Mouse (Mus musculus) thymus, postnatal 10 days (tissue): ENCODE measurements around the gene Tinagl1.

ENCODE experiments used
- DNase-seq, 2 experiments: peaks; one replicate each; pipeline ENCODE4 v3.0.0; 2021; ENCODE audit warnings: low spot score in 2 of 2

The Tinagl1 gene

DNA sequence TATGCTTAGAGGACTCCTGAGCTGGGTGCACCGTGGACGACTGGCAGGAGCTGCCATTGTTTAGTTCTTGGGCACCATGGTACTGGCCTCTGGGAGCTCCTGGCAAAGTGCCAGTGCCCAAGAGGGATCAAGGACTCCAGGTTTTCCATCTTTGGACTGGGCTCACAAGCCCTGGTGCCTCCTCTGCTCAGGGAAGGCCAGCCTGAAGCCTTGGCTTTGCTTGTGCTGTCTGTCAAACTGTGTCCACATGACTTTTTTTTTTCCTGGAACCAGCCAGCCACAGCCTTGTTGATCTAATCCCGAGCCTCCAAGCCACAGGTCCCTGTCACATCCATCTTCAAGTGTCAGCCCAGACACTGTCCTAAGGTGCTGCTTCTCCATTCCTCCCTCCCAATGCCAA is 33.1 kb downstream of the Tinagl1 start:
- DNase-seq, result no peak

GRCm38 (mm10) chr4:130140992-130141402 is 33.9 kb downstream of the Tinagl1 start:
- DNase-seq, result no peak

DNA sequence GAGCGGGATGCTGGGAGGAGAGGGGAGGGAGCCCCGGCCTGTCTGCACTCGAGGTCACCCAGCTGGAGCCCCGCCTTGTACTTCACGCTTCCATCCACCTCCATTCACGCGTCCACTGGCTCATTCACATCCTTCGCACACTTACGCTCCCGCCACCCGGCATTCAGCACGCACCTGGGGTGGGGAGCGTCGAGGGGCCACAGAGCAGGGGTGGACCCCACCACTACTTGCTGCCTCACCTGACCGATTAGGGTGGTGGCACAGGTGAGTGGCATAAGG is 35.8 kb downstream of the Tinagl1 start, which contains the start of gene Hcrtr1:
Gene Hcrtr1 (minus strand): TSS at position 146 of the 279 bp plus-strand sequence.
- DNase-seq, result no peak

GRCm38 (mm10) chr4:130138441-130139213 is 36.3 kb downstream of the Tinagl1 start:
- DNase-seq, result peak in 1 of 2 experiments; percentile 62

DNA sequence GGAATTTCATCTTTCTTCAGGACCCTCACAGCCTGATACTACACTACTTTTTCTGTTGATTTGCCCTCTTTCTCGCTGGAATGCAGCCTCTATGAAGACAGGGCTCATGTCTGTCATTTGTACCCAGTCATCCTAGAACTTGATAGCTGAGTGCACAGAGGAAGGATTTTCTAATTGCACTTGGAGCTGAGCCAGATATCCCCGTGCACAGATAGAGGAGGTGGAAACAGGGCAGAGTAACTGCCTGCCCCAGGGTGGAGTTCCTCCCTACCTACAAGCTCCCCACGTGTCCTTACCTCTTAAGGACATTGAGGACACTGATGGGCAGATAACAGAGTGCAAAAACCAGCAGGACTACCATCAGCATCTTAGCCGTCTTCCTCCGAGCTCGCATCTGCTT is 41.5 kb downstream of the Tinagl1 start:
- DNase-seq, result no peak

- DNase-seq, result no peak
Observed at GRCm38 (mm10) chr4:130131448-130132105, 43.3 kb downstream of the Tinagl1 start.

DNA sequence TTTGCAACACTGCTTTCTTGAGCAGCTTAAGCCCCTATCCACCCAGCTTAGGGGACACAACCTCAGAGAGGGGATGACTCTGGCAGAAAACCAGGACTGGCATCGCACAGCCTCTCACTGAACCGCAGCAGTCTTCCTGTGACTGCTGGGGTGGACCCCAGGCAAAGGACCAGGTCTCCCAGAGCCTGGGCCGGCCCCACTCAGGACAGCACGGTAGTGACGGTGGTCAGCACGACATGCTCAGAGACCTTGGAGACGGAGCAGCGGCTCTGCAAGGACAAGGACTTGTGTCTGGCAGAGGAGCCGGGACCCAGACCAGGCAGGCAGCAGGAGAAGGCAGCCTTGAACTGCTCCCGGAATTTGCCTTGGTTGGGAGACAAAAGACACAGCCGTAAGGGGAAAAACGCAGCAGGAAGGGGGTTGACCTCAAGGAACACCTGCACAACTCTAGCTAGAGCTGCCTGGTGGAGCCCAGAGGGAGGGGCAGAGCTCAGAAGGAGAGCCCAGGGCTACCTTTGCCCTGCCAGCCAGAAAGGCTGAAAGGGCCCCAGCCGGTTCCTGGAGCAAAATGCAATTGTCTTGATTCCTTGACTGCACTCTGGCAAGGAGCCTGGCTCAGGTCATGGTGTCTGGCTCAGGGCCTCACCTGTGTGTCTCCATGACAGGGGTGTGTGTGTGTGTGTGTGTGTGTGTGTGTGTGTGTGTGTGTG is 44.1 kb downstream of the Tinagl1 start:
- no peak for DNase-seq

DNA sequence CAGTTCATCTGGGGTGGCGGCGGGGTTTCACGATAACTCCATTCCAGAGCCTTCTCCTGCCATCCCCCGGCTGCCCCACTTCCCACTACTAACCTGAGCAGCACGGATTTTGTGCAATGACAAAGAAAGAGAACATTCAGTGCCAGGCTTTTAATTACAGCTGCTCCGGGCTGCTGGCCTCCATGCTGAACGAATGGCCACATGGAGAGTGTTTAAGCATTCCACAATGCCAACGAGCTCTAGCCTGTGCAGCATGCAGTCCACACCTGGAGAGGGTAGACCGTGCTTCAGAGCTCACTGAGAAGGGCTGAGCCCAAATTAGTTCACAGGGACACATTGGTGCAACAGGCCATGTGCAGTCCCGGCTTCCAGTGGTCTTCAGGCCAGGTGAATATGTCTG is 44.8 kb downstream of the Tinagl1 start:
- no peak for DNase-seq

DNA sequence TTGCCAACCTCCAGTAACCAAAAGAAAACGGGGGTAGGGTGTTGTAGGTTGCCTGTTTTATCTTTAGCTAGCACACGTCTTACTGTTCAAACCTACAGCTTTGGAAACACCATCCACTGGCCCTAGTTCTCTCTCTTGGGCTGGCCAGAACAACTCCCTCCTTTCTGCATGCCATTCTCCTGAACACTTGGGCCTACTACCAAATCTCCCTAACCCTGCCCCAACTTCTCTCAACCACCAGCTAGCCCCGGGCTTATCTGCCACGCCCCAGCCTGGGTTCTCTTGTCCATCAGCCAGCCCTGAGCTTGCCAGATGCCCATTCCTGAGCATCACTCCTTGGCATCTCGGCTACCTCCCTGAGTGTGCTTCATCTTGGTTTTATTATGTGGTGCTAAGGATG is 46.0 kb downstream of the Tinagl1 start:
- DNase-seq, result no peak

DNA sequence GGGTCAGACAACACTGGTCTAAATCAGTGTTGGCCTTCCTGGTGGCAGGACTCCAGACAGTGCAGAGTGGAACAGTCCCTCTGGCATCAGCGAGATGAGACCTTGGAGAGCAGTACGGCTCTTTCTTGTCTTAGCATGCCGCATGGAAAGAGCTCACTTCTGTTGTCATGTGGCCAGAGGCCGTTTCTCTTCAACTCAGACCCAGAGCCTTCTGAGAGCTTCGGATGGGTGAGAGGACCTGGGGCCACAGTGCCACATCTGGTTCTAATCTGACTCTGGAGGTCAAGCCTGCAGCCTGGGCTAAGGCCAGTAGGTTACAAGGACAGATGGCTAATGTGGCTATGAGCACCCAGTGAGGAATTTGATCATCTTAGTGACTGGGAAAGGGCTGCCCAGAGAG is 49.0 kb downstream of the Tinagl1 start:
- DNase-seq, result no peak

DNA sequence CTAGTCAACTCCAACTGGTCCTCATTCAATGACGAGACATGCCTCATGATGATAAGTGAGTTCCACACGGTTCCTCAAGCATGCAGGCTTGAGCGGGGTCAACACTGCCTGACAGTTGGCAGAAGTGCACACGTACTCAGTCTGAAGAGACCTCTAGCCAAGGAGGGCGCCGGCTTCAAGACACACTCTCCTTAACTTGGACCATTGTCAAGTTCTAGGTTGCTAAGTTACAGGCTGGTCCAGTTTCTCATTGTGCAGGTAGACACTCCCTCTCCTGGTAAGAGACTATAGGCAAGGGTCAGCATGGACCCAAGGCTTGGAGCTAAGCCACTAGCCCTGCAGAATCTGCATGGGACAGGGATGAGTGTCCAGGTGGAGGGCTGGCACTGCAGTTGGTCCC is 49.8 kb downstream of the Tinagl1 start:
- no peak for DNase-seq

DNA sequence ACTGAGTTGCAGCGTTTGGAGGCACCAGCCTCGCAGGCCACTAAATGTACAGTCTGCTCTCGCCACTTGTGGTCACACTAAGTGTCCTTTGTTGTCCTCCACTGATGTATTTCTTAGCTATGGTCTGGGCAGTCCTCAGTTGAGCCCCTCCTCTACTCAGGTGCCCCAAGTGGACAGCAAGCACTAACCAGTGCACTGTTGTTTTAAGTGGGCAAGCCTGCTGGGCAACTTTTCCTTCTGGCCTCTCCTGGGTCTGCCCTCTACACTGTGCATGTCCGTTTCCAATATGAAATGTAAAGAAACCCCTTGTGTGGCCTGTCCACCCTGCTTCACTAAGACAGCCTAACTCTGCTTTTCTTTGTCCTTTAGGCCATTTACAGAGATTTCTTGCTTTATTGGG is 50.8 kb downstream of the Tinagl1 start:
- DNase-seq, result no peak

DNA sequence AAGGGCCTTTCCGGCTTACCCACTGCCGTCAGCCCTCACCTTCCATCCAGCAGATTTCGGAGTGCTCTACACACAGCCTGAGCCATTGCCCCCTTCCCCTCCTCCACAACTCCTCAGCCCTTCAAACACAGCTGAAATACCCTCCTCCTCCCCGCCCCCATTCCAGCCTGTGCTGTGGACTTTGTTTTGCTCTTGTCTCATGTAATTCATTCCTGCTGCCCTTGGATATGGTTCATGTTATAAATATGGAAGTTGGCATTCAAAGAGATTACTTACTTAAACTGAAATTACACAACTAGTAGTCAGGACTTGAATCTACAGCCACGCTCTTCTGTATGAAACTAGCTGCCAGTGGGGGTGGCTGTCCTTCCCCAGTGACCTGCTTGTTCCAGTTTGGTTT is 51.9 kb downstream of the Tinagl1 start:
- no peak for DNase-seq

DNA sequence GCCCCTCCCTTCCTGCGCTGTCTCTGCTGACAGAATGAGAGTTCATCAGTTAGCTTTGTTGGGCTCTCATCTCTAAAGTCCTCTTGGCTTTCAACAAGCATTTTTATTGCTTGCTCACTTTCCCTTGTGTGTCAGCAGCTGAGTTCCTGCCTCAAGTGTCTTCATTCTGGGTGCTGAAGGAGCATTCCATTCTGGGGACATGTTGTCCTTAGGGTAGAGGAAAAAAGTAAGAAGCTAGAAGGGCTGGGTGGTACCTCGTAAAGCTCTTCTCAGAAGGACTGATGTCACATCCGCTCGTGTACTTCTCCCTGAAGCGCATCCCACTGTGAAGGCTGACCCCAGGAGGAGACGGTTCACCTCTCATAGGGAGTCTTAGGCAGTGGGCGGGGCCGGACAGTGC is 53.4 kb downstream of the Tinagl1 start:
- DNase-seq, result no peak

- DNase-seq, result no peak
Observed at GRCm38 (mm10) chr4:130120752-130121151, 54.2 kb downstream of the Tinagl1 start.
